Mouse (Mus musculus): ENCODE measurements around the gene Olfr1053.
"Not testable (repeated sequence)": the region's sequence is repeated elsewhere in the genome, so short reads cannot be mapped to it uniquely, and the experiment has no call there.

Gene Olfr1053

DNA sequence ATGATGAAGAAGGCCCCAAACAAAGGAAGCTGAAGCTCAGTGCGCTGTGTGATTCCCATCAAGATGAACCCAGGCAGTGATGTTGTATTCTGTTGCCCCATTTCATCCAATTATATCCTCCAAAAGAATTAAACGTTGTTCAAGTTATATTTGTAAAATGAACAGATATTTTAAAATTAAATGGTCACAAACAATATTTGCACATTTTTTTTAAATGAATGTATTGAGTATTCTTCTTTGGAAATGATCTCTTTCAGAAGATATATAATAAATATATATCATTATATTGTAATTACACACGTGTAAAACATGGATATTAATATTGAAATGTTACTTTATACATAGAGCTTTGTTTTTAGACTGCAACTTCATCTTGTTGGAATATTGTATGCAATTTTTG, at the start of gene Olfr1053:
Gene Olfr1053, minus strand, starts transcription at position 101 of the 400 bp plus-strand sequence.
- no peak for DNase-seq (ENCODE audit: low spot score in 2 of 2)

DNA sequence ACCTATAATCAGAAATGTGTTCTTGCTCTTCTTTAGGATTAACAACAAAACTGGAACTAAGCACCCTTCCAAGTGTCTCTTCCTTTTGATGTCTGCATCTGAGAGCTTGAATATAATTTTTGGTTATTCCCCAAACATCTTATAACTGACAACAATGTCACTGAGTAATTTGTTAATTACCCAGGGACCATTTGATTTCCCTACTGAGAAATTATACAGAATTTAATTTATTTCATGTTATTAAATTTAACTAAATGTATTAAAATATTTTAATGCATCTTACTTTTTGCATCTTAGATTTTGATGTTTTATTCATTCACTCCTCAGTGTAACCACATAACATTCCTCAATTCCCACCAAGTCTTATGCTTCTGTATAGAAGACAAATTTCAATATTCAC, 47.3 kb upstream of the Olfr1053 start, which contains the start of gene Olfr1056:
Gene Olfr1056, minus strand, starts transcription at position 101 of the 400 bp plus-strand sequence.
- DNase-seq (ENCODE audit: low spot score in 2 of 2), result no peak

DNA sequence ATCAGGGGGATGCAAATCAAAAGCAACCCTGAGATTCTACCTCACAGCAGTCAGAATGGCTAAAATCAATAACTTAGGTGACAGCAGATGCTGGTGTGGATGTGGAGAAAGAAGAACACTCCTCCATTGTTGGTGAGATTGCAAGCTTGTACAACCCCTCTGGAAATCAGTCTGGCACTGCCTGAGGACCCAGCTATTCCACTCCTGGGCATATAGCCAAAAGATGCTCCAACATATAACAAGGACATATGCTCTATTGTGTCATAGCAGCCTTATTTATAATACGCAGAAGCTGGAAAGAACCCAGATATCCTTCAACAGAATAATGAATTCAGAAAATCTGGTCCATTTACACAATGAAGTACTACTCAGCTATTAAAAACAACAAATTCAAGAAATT, 36.7 kb upstream of the Olfr1053 start:
- not testable (repeated sequence) for DNase-seq (ENCODE audit: low spot score in 2 of 2)

DNA sequence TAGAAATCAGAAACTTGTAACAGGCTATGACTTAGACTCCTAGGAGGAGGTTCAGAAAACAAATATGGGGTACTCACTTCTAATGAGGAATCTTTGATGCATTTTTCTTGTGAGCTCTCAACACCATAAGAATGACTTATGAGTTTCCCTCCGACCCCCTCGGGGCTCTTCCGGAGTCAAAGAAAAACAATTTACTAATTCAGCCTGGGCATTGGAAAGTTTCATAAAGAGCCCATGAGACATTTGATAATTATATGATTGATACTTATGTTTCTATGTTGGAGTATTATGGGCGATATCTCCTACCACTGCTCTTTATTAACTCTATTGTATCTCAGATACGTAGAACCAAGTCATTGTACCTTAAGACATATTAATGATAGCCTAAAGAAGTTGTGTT, 35.1 kb upstream of the Olfr1053 start, which contains the start of gene Olfr1055:
Gene Olfr1055, minus strand, starts transcription at position 101 of the 400 bp plus-strand sequence.
- DNase-seq (ENCODE audit: low spot score in 2 of 2), result no peak

DNA sequence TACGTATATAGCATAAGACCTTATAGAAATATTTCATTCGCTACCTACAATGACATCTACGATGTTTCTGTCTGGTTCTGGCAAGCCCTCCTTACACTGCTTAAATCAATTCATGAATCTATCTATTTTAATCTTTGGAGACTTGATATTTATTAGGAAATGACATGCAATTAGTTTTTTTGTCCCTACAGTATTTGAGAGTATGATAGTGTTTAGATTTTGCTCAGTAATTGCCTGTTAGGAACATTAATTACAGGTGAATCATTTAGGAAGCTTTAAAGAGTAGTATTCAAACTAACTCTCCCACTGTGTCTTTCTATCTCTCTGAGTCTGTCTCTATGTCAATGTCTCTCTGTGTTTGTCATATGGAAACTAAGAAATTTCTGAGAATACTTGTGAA, 20.2 kb upstream of the Olfr1053 start, which contains the start of gene Olfr1054:
Gene Olfr1054, minus strand, starts transcription at position 101 of the 400 bp plus-strand sequence.
- no peak for DNase-seq (ENCODE audit: low spot score in 2 of 2)

DNA sequence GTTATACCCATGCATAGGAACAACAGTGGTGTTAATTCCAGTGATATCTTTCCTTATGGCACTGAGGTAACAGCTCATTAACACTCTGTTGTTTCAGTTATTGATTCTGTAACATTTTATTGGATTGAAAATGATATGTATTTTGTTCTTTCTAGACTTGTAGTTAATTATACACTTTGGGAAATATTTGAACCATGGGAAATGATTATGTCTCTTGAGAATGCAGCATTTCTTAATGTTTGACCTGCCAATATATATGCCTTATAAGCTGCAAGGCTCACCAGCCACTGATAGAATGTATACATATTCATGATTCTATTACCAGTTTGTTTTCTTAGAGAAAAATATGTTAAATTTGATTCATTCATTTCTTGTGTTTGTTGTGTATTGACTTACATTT, 22.9 kb downstream of the Olfr1053 start, which contains the start of gene Olfr1052:
Gene Olfr1052, plus strand, starts transcription at position 301 of the 400 bp plus-strand sequence.
- DNase-seq (ENCODE audit: low spot score in 2 of 2), result no peak

DNA sequence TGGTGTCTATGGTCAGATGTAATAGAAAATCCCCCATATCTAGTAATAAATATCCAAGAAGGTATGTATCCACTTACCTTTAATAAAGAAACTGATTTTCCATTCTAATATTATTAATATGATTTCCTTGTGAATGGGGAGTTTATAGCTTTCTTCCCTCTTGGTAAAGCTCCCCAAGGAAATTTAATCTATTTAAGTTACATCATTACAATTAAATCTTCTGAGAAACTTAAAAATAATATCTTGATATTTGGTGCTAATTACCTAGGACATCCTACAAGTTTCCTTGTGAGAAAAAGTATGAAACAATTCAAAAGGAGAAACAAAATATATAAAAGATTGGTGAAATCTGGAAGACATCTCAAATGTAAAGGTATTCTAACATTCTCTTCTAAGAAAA, 36.1 kb downstream of the Olfr1053 start, which contains the start of gene Olfr1051:
Gene Olfr1051, minus strand, starts transcription at position 101 of the 400 bp plus-strand sequence.
- not testable (repeated sequence) for DNase-seq (ENCODE audit: low spot score in 2 of 2)

All from spleen, postnatal 10 days (tissue).